Mouse (Mus musculus) limb, embryonic 12.5 days (tissue): ENCODE measurements around the gene Pnmal1. TPM values are rescaled to one million over a fixed set of nuclear protein-coding genes. Genes with fewer than 3 reads are reported as not detected.
"Not testable (repeated sequence)": the region's sequence is repeated elsewhere in the genome, so short reads cannot be mapped to it uniquely, and the experiment has no call there.

Experiments used
- ATAC-seq: fragments of 200-750 bp; cut with Nextera tagmentation; 2 replicates; pipeline ENCODE4 v1.8.0; 2017; ENCODE audit warnings: low read depth, moderate TSS enrichment; ENCODE audit not compliant: insufficient number of reproducible peaks, insufficient read depth, low FRiP score, low TSS enrichment
- H3K27ac ChIP-seq: fragments of 300-500 bp; sonication (generic); 2 replicates; pipeline ENCODE4 v1.5.1; 2016; ENCODE audit warnings: mild to moderate bottlenecking, moderate library complexity
- H3K27me3 ChIP-seq: fragments of 300-500 bp; sonication (generic); 2 replicates; pipeline ENCODE4 v1.6.1; 2016; ENCODE audit warnings: mild to moderate bottlenecking, moderate library complexity
- H3K36me3 ChIP-seq: fragments of 300-500 bp; sonication (generic); 2 replicates; pipeline ENCODE4 v1.6.1; 2016; ENCODE audit warnings: mild to moderate bottlenecking, moderate library complexity
- H3K4me1 ChIP-seq: fragments of 300-500 bp; sonication (generic); replicated peaks from 2 replicates; pipeline ENCODE4 v1.6.1; 2016
- H3K4me2 ChIP-seq: fragments of 300-500 bp; sonication (generic); 2 replicates; pipeline ENCODE4 v1.6.1; 2016; ENCODE audit warnings: mild to moderate bottlenecking, moderate library complexity
- H3K4me3 ChIP-seq: fragments of 300-500 bp; sonication (generic); replicated peaks from 2 replicates; pipeline ENCODE4 v1.5.1; 2016; ENCODE audit warnings: mild to moderate bottlenecking
- H3K9ac ChIP-seq: fragments of 300-500 bp; sonication (generic); replicated peaks from 2 replicates; pipeline ENCODE4 v1.6.1; 2016; ENCODE audit warnings: mild to moderate bottlenecking, moderate library complexity
- H3K9me3 ChIP-seq: fragments of 300-500 bp; sonication (generic); 2 replicates; pipeline ENCODE4 v1.6.1; 2016; ENCODE audit warnings: mild to moderate bottlenecking, moderate library complexity
- WGBS: fragments of 180-500 bp; shearing (Covaris S2); methylation state at CpG from one replicate; pipeline ENCODE4 v1.1.7; 2016; 5-methylcytosine and 5-hydroxymethylcytosine counted together
- polyA plus RNA-seq: library from polyadenylated mRNA; unstranded; fragments of >200 nt; fragmentation: Nextera tagmentation; extraction: Ambion mirVana; gene quantifications from 2 replicates; pipeline ENCODE4 v1.2.1, GENCODE M21; 2016

The Pnmal1 gene
- polyA plus RNA-seq, 1 experiment from 2014 or later: 1.5 TPM

GRCm38 (mm10) chr7:16946441-16947348 is 12.8 kb upstream of the Pnmal1 start:
- Histone ChIP-seq H3K4me3 (peak overlapping the region; percentile 62), H3K27ac (peak overlapping the region; percentile 42; the same call in 1 of the 2 replicates), H3K9me3 (no peaks in the 10 kb centered on the region), H3K9ac (peak overlapping the region; percentile 57), H3K4me2 (peak overlapping the region; percentile 71), H3K36me3 (no peaks in the 10 kb centered on the region), H3K27me3 (peaks cover 52% of the 10 kb centered on the region), H3K4me1 (peaks cover 51% of the 10 kb centered on the region)
- WGBS: 3% methylated on average over 53 of the region's 53 CpGs
- ATAC-seq: no peak

GRCm38 (mm10) chr7:16947349-16947895 is 12.1 kb upstream of the Pnmal1 start:
- peaks cover 51% of the 10 kb centered on the region for H3K4me1 ChIP-seq
- H3K27ac ChIP-seq: peak overlapping the region; percentile 42; the same call in 1 of the 2 replicates
- no peaks in the 10 kb centered on the region for H3K36me3 ChIP-seq
- peak overlapping the region; percentile 62 for H3K4me3 ChIP-seq
- peak overlapping the region; percentile 71 for H3K4me2 ChIP-seq
- no peaks in the 10 kb centered on the region for H3K9me3 ChIP-seq
- WGBS: 20% methylated on average over 22 of the region's 22 CpGs
- H3K9ac ChIP-seq: peak overlapping the region; percentile 57
- no peak for ATAC-seq
- H3K27me3 ChIP-seq: peaks cover 52% of the 10 kb centered on the region

GRCm38 (mm10) chr7:16947959-16948361 is 11.5 kb upstream of the Pnmal1 start:
- H3K4me1 ChIP-seq: peaks cover 51% of the 10 kb centered on the region
- no peaks in the 10 kb centered on the region for H3K36me3 ChIP-seq
- WGBS: 7% methylated on average over 4 of the region's 4 CpGs
- peaks cover 52% of the 10 kb centered on the region for H3K27me3 ChIP-seq
- peak; percentile 18; the same call in 1 of the 2 replicates for ATAC-seq
- H3K9ac ChIP-seq: 0 out of 2 replicates have a peak overlapping the region, but pooled peaks have one; percentile 31
- H3K27ac ChIP-seq: peak overlapping the region; percentile 66
- no peaks in the 10 kb centered on the region for H3K9me3 ChIP-seq
- H3K4me3 ChIP-seq: peak overlapping the region; percentile 62; the same call in 1 of the 2 replicates
- H3K4me2 ChIP-seq: peak overlapping the region; percentile 71

GRCm38 (mm10) chr7:16948923-16949458 is 10.5 kb upstream of the Pnmal1 start:
- Histone ChIP-seq H3K27ac (0 out of 2 replicates have a peak overlapping the region, but pooled peaks have one; percentile 66), H3K9ac (no peak overlapping the region), H3K4me3 (no peak overlapping the region), H3K4me2 (peak overlapping the region; percentile 71; the same call in 1 of the 2 replicates), H3K27me3 (peaks cover 52% of the 10 kb centered on the region), H3K4me1 (peaks cover 47% of the 10 kb centered on the region), H3K36me3 (no peaks in the 10 kb centered on the region), H3K9me3 (no peaks in the 10 kb centered on the region)
- no peak for ATAC-seq
- 52% methylated on average over 8 of the region's 8 CpGs for WGBS

GRCm38 (mm10) chr7:16949908-16950841 is 9.3 kb upstream of the Pnmal1 start:
- WGBS: 10% methylated on average over 29 of the region's 29 CpGs
- peaks cover 49% of the 10 kb centered on the region for H3K27me3 ChIP-seq
- H3K27ac ChIP-seq: no peak overlapping the region

GRCm38 (mm10) chr7:16950861-16951635 is 8.4 kb upstream of the Pnmal1 start:
- no peak overlapping the region for H3K27ac ChIP-seq
- 23% methylated on average over 18 of the region's 18 CpGs for WGBS
- no peak overlapping the region for H3K4me3 ChIP-seq
- H3K36me3 ChIP-seq: no peaks in the 10 kb centered on the region
- peak overlapping the region; percentile 16; the same call in 1 of the 2 replicates for H3K4me2 ChIP-seq
- peak; percentile 21; the same call in 1 of the 2 replicates for ATAC-seq
- no peaks in the 10 kb centered on the region for H3K9me3 ChIP-seq
- 0 out of 2 replicates have a peak overlapping the region, but pooled peaks have one; percentile 19 for H3K9ac ChIP-seq
- H3K4me1 ChIP-seq: peaks cover 33% of the 10 kb centered on the region
- peaks cover 40% of the 10 kb centered on the region for H3K27me3 ChIP-seq

More at GRCm38 (mm10) chr7:16949908-16950841, 9.3 kb upstream of the Pnmal1 start:
- Histone ChIP-seq H3K36me3 (no peaks in the 10 kb centered on the region), H3K9me3 (no peaks in the 10 kb centered on the region), H3K9ac (peak overlapping the region; percentile 52), H3K4me3 (peak overlapping the region; percentile 35), H3K4me1 (peaks cover 41% of the 10 kb centered on the region), H3K4me2 (peak overlapping the region; percentile 66)
- peak; percentile 41; the same call in 1 of the 2 replicates for ATAC-seq

- H3K4me1 ChIP-seq, H3K36me3 ChIP-seq, H3K27ac ChIP-seq, H3K4me3 ChIP-seq, H3K4me2 ChIP-seq, H3K9ac ChIP-seq, H3K9me3 ChIP-seq, ATAC-seq: not testable (repeated sequence)
- peaks cover 13% of the 10 kb centered on the region for H3K27me3 ChIP-seq
- WGBS: 68% methylated on average over 2 of the region's 2 CpGs
These were observed 5.7 kb upstream of the Pnmal1 start for GRCm38 (mm10) chr7:16953776-16954175.

GRCm38 (mm10) chr7:16955712-16956111 is 3.8 kb upstream of the Pnmal1 start:
- Histone ChIP-seq H3K27ac (no peak overlapping the region), H3K4me3 (no peak overlapping the region), H3K27me3 (no peaks in the 10 kb centered on the region), H3K36me3 (no peaks in the 10 kb centered on the region), H3K4me1 (peaks cover 8% of the 10 kb centered on the region), H3K9ac (no peak overlapping the region), H3K4me2 (no peak overlapping the region), H3K9me3 (no peaks in the 10 kb centered on the region)
- 92% methylated on average over 4 of the region's 4 CpGs for WGBS
- ATAC-seq: no peak

- ATAC-seq: no peak
- Histone ChIP-seq H3K27ac (no peak overlapping the region), H3K9me3 (no peaks in the 10 kb centered on the region), H3K36me3 (no peaks in the 10 kb centered on the region), H3K4me1 (peaks cover 8% of the 10 kb centered on the region), H3K27me3 (no peaks in the 10 kb centered on the region), H3K9ac (no peak overlapping the region), H3K4me3 (no peak overlapping the region), H3K4me2 (no peak overlapping the region)
- WGBS: 70% methylated on average over 15 of the region's 15 CpGs
These were observed 2.8 kb upstream of the Pnmal1 start for GRCm38 (mm10) chr7:16956410-16957265.
